Mouse (Mus musculus): ENCODE results near the gene G430095P16Rik.

Gene G430095P16Rik

GRCm38 (mm10) chr8:84740895-84741843 is 18.4 kb downstream of the G430095P16Rik start:
- no peak for DNase-seq (ENCODE audit: low read depth, low spot score)

GRCm38 (mm10) chr8:84742171-84743053 is 19.6 kb downstream of the G430095P16Rik start:
- peak; percentile 94 for DNase-seq (ENCODE audit: low read depth, low spot score)

GRCm38 (mm10) chr8:84743054-84743415 is 20.2 kb downstream of the G430095P16Rik start:
- no peak for DNase-seq (ENCODE audit: low read depth, low spot score)

GRCm38 (mm10) chr8:84743517-84744420 is 21.0 kb downstream of the G430095P16Rik start:
- peak; percentile 95 for DNase-seq (ENCODE audit: low read depth, low spot score)

- DNase-seq (ENCODE audit: low read depth, low spot score): peak; percentile 47
Observed at GRCm38 (mm10) chr8:84745032-84745925, 22.5 kb downstream of the G430095P16Rik start.

GRCm38 (mm10) chr8:84749519-84749918 is 26.7 kb downstream of the G430095P16Rik start:
- DNase-seq (ENCODE audit: low read depth, low spot score): no peak

GRCm38 (mm10) chr8:84752734-84753582 is 30.2 kb downstream of the G430095P16Rik start:
- DNase-seq (ENCODE audit: low read depth, low spot score): no peak

GRCm38 (mm10) chr8:84757501-84757900 is 34.7 kb downstream of the G430095P16Rik start:
- DNase-seq (ENCODE audit: low read depth, low spot score): no peak

GRCm38 (mm10) chr8:84758308-84758707 is 35.5 kb downstream of the G430095P16Rik start:
- DNase-seq (ENCODE audit: low read depth, low spot score): no peak

- DNase-seq (ENCODE audit: low read depth, low spot score): no peak
Observed at GRCm38 (mm10) chr8:84759126-84759525, 36.3 kb downstream of the G430095P16Rik start.

GRCm38 (mm10) chr8:84759718-84760117 is 36.9 kb downstream of the G430095P16Rik start:
- DNase-seq (ENCODE audit: low read depth, low spot score): no peak

- DNase-seq (ENCODE audit: low read depth, low spot score): no peak
Observed at GRCm38 (mm10) chr8:84760405-84760805, 37.6 kb downstream of the G430095P16Rik start.

GRCm38 (mm10) chr8:84760901-84761300 is 38.1 kb downstream of the G430095P16Rik start:
- no peak for DNase-seq (ENCODE audit: low read depth, low spot score)

- DNase-seq (ENCODE audit: low read depth, low spot score): no peak
Observed at GRCm38 (mm10) chr8:84764100-84764499, 41.3 kb downstream of the G430095P16Rik start.

- no peak for DNase-seq (ENCODE audit: low read depth, low spot score)
Observed at GRCm38 (mm10) chr8:84764870-84765495, 42.2 kb downstream of the G430095P16Rik start.

GRCm38 (mm10) chr8:84765629-84766028 is 42.8 kb downstream of the G430095P16Rik start:
- DNase-seq (ENCODE audit: low read depth, low spot score): no peak

GRCm38 (mm10) chr8:84766422-84766821 is 43.6 kb downstream of the G430095P16Rik start:
- DNase-seq (ENCODE audit: low read depth, low spot score): no peak

GRCm38 (mm10) chr8:84767221-84767620 is 44.4 kb downstream of the G430095P16Rik start:
- no peak for DNase-seq (ENCODE audit: low read depth, low spot score)
